Mouse (Mus musculus): ENCODE data around the gene Nr6a1. TPM values are rescaled to one million over a fixed set of nuclear protein-coding genes. Genes with fewer than 3 reads are reported as not detected.

The Nr6a1 gene
- total RNA-seq, 2 experiments from 2014 or later, result 6.3 to 8.0 TPM

DNA sequence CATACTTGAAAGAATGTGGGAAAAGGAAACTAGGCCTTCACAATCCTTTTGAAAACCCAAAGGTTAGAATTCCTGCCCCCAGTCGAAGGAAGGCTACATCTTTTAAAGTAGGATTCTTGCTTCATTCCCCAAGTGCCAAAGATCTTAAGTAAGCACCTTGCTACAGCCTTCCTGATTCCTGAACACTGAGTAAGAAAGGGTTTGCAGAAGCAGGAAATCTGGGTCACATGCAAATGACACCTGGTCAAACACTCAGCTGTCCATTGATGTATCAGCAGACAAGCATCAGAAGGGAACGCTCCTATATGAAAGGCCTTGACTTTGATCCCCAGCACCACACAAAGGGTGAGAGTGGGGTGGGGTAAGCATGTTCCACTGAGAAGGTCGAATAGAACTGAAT, 142.4 kb downstream of the Nr6a1 start:
- no peak for DNase-seq (ENCODE audit: low spot score in 2 of 2)

GRCm38 (mm10) chr2:38784396-38784795, 143.1 kb downstream of the Nr6a1 start:
- no peak for DNase-seq (ENCODE audit: low spot score in 2 of 2)

GRCm38 (mm10) chr2:38783364-38783763, 144.1 kb downstream of the Nr6a1 start:
- no peak for DNase-seq (ENCODE audit: low spot score in 2 of 2)

GRCm38 (mm10) chr2:38782731-38783130, 144.8 kb downstream of the Nr6a1 start:
- DNase-seq (ENCODE audit: low spot score in 2 of 2), result no peak

DNA sequence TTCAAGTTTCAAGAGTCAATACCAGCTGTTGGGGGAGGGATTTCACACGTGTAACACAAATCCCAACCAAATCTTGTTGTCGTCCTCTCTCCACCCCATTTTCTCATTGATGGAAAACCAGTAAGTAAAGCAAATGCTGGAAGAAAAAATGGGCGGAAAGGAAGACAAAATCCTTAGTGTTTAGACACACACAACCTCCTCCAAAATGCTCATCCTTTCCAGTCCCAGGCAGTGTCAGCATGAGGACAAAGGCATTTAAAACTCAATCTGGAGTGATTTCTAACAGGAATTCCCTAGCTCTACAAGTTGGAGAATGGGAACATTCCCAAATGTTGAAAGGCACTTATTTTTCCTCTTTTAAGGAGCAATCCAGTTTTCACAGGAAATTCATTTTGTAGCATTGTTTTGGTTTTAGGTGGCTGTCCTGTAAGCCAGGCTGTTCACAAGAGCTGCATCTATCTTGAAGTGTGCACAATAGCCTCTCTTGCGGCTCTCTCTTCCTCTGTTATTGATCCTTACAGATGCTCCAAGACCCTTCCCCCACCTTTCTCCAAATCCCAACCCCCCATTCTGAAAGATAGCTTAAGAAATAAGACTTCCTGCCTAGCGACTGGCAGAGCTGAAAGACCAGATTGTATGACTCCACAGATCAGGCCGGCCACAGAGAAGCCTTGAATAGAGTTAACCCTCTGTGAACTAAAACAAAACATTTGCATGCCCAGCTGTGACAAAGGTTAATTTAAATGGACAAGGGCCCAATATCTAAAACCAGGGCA, 145.4 kb downstream of the Nr6a1 start:
- DNase-seq (ENCODE audit: low spot score in 2 of 2), result no peak

- DNase-seq (ENCODE audit: low spot score in 2 of 2), result no peak
Measured at GRCm38 (mm10) chr2:38779939-38780338, 147.5 kb downstream of the Nr6a1 start.

DNA sequence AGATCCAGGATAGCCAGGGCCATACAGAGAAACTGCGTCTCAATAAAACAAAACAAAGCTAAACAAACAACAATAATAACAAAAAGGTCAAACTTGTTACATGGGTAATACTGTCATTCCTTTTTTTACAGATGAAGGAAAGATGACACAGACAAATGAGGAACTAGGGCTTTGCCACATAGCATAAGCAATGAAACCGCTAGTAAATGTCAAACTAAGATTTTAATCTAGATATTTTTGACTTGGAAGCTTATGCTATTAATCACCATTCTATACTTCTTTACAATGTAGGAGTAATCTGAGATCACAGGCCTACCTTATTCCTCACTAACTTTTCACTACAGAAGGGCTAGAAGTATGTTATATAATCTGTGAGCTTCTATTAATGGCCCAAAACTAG, 150.2 kb downstream of the Nr6a1 start:
- no peak for DNase-seq (ENCODE audit: low spot score in 2 of 2)

GRCm38 (mm10) chr2:38774936-38775335, 152.6 kb downstream of the Nr6a1 start:
- no peak for DNase-seq (ENCODE audit: low spot score in 2 of 2)

DNA sequence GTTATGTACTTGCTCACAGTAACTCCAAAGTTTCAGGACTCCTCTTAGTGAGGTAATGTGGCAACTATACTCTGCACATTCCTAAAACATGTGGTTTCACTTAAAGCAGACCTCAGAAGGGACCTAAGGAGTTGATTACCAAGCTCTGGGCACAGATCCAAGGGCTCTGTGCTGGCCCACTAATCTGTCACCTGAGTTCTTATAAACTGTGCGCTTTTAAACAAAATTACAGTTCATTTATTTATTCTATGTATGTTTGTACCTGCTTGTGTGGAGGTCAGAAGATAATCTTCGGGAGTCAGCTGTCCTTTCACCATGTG, 156.1 kb downstream of the Nr6a1 start:
- no peak for DNase-seq (ENCODE audit: low spot score in 2 of 2)

- no peak for DNase-seq (ENCODE audit: low spot score in 2 of 2)
Measured at GRCm38 (mm10) chr2:38770772-38771477, 156.6 kb downstream of the Nr6a1 start.

DNA sequence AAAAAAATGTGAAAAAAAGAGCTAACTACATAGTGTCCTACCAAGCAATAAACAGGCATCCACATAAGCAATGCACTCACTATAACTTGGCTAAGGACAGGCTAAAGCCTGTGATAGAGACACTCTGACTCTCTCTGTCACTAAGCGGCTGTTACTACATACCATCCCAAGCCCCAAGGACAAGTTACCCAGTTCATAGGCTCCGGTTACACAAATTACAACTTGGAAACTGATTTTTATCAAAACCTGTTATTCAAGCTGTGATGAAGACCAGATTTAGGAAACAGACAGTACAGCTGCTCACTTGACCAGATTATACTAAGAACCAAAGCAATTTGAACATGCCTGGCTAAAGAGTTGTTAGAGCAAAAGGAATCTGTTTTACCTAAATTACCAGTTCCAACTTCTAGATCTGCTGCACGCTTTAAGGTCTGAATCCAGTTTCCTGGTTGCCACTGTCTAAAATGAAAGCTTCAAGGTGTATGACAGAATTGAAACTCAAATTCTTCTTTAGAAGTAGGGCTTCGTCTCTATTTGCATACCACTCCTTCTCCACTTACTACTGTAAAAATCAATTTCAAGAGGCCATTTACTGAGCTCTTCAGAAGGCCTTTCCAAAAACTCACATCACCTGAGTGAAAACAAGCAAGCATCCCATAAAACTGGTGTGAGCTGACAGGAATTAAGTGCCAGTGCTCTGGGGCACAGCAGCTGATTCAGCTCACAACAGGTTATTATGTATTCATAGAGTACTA, 160.1 kb downstream of the Nr6a1 start:
- no peak for DNase-seq (ENCODE audit: low spot score in 2 of 2)

GRCm38 (mm10) chr2:38739847-38740246, 187.6 kb downstream of the Nr6a1 start:
- no peak for DNase-seq (ENCODE audit: low spot score in 2 of 2)

DNA sequence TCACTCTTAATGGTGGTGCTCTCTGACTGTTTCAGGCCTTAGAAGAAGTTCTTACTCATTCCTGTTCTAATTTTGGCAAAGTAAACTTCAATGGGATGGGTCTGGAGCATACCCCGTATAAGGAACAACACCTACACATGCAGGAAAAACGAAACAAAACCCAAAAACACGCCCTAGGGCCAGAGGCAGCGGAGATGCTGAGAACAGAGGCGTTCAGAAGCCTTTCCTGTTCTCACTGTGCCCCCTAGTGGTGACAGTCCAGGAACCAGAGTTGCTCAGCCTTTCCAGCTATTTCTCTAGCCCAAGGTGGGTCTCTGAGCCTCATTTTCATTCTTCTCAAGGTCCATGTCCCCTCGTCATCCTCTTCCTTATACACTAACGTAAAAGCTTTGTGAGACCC, 188.1 kb downstream of the Nr6a1 start:
- peak; percentile 41 to 59 for DNase-seq (ENCODE audit: low spot score in 2 of 2)

DNA sequence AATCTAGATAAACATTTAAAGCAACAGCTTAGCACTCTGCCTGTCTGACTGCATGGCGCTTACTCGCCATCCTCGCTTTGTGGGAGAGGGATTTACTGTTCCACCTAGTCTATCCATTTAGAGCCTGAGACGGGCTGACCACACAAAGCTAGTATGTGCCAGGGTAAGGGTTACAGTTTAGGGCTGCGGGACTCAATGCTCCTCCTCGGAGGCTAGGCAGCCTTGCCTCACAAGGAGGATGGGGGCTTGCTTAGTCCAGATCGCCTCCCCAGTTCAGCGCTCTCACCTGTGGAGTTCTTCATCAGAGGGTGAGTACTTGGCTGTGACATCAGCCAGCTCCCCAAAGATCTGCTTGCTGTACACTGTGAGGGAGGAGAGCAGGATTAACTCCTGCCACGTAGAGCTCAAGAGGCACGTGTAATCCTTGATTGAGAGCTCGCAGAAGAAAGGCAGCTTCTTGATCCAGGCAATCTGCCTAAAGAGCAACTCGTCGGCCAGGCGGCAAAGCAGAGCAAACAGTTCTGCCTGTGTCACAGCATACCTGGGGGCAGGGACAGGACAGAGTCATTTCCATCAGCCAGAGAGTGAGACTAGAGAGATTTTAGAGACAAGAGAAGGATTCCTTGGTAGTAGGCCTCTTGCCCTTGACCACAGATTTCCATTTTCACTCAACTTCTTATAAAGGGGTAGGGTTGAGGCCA, 188.7 kb downstream of the Nr6a1 start:
- no peak for DNase-seq (ENCODE audit: low spot score in 2 of 2)

DNA sequence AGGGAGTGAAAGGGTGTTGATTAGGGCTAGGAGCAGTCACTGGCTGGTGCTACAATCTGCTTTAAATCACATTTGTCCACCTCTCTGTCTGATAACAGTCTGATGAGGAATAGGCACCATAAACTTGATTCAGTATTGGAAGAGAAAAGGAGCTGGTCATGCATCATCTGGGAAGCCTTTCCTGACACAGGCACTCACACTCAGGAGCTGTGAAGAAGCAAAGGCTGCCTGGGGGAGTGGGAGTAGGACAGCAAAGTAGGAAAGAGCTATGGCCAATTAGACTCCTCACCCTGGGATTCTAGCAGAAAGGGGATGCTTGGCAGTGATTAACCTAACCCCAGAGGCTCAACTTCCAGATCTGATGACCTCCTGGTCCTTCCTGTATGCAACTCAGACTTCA, 191.7 kb downstream of the Nr6a1 start:
- DNase-seq (ENCODE audit: low spot score in 2 of 2), result no peak

DNA sequence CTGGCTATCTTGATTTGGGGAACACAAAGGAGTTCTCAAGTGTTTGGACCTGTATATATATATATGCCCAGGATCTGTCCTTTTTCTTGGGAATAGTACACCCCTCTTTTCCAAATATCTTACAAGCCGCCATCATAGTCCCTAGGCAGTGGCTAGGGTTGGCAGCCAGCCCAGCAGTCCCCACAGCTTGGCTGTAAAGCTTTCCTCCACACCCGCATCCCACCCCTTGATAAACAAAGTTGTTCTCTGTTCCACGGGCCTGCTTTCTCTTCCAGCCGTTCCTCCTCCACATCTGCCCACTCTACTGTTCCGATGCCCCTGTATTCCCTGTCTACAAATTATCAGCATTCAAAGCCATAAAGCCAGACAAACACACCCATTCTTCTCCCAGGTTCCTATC, 192.8 kb downstream of the Nr6a1 start:
- DNase-seq (ENCODE audit: low spot score in 2 of 2), result no peak

DNA sequence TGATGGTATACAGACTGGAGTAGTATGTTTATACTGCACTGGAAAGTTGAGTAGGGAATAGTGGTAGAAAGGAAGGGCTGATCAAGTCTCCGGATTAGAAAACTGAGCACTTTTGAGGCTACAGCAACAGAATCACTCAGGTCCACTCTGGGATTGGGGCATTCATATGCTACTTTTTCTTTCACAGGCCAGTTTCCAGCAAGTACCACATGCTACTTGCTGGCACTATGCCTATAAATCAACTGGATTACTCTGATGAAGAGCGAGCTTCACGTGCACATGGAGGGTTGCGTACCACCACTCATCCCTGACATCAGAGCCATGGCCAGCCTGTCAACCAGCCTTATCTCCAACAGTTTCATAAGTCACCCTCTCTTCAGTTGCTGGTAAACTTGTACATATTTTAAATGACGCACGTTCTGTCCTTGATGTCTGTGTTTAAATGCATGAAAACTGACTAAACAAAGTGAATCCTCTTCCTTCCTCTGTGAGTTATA, 197.1 kb downstream of the Nr6a1 start:
- no peak for DNase-seq (ENCODE audit: low spot score in 2 of 2)

DNA sequence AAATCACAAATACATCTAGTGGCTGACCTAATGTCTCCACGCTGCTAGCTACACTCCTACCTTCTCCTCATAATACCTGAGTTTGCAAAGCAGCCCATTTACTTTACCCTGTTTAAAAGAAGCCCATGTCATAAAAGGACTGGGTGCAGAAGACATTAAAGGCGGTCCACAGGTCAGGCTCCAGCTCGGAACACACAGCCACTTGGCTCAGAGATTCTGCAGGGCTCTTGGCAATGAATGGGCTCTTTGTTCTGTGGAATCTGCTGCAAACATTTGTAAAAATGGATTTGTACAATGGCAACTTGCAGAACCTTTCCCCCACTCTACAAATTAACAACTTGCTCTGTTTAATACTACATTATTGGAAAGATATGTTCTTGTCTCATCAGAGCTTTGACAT, 202.1 kb downstream of the Nr6a1 start:
- no peak for DNase-seq (ENCODE audit: low spot score in 2 of 2)

DNA sequence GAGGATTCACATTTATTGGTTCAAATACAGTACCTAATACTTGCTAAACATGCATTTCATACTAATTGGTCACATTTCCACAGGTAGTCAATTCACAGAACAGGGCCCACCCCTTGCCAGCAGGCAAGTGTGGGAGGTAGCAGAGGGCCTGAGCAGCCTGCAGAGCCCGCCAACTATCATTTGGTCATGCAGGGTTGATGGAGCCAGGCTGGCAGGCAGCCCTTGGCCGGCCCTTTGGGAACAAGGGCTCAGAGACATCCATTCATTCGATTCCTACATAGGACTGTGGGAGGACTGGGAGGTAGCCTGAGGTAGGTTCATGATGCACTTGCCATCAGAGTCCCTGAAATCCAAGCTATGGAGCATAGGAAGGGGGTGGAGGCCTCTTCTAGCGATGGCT, 204.1 kb downstream of the Nr6a1 start:
- no peak for DNase-seq (ENCODE audit: low spot score in 2 of 2)

DNA sequence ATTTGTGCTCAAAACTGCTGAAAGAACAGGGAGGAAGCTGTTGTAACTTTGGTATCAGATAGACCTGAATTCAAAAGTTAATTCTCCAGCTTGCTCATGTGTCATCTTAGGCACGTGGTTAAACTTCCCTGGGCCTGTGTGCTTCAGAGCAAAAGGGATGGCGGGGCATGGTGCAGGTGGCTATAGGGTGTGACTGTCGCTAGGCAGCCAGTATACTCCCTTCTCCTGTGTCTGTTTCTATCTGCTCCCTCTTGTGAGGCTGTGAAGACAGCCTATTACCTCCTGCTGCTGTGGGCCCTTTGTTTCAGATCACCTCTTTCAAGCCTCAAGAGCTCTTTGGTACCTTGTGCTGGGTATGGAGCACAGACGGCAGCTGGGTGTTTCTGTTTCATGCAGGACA, 205.4 kb downstream of the Nr6a1 start:
- DNase-seq (ENCODE audit: low spot score in 2 of 2), result no peak

- no peak for DNase-seq (ENCODE audit: low spot score in 2 of 2)
Measured at GRCm38 (mm10) chr2:38720661-38721060, 206.8 kb downstream of the Nr6a1 start.
